Mouse (Mus musculus) cortical plate, adult 2 months (tissue): ENCODE results near the gene Olfr128. TPM values are rescaled to one million over a fixed set of nuclear protein-coding genes. Genes with fewer than 3 reads are reported as not detected.
"Not testable (repeated sequence)": the region's sequence is repeated elsewhere in the genome, so short reads cannot be mapped to it uniquely, and the experiment has no call there.

Source experiments
- H3K27ac ChIP-seq: fragments of 200-500 bp; 2 replicates; pipeline ENCODE4 v1.5.1; 2012; ENCODE audit warnings: low read length, control low read depth, inconsistent platforms; ENCODE audit not compliant: insufficient read depth
- H3K4me1 ChIP-seq: fragments of 200-500 bp; 2 replicates; pipeline ENCODE4 v1.6.1; 2011; ENCODE audit warnings: low read length; ENCODE audit not compliant: control insufficient read depth, insufficient read depth
- H3K4me3 ChIP-seq: fragments of 200-500 bp; 2 replicates; pipeline ENCODE4 v1.5.1; 2011; ENCODE audit warnings: mild to moderate bottlenecking, low read length, control low read depth; ENCODE audit not compliant: insufficient read depth
- CTCF ChIP-seq: fragments of 200-500 bp; IDR thresholded peaks from 2 replicates; pipeline ENCODE4 v1.5.1; 2011; ENCODE audit warnings: mild to moderate bottlenecking, control low read depth, low read length; ENCODE audit not compliant: insufficient read depth; ENCODE audit errors: extremely low read depth
- POLR2A ChIP-seq: fragments of 200-500 bp; IDR thresholded peaks from 2 replicates; pipeline ENCODE4 v1.6.1; 2011; ENCODE audit warnings: mild to moderate bottlenecking, low read length, control low read depth; ENCODE audit not compliant: insufficient read depth; ENCODE audit errors: extremely low read depth
- polyA plus RNA-seq: library from polyadenylated mRNA; depleted of rRNA; stranded (reverse); fragments of >200 nt; gene quantifications from 2 replicates; pipeline ENCODE4 v1.2.3, GENCODE M21; 2012; rRNA removed

The Olfr128 gene
- polyA plus RNA-seq = not detected in 2 replicates

- no peaks in the 10 kb centered on the region for H3K4me1 ChIP-seq
- TF ChIP-seq CTCF (no peak), POLR2A (no peak)
These were observed at the start of gene Olfr128 for GRCm38 (mm10) chr17:37920248-37920647. TSS of gene Olfr128 (plus strand) at chr17:37920548.

GRCm38 (mm10) chr17:37873830-37874229 is 46.5 kb upstream of the Olfr128 start:
- H3K27ac ChIP-seq = no peak overlapping the region
- H3K4me1 ChIP-seq = no peaks in the 10 kb centered on the region
- TF ChIP-seq CTCF (no peak), POLR2A (no peak)
- no peak overlapping the region for H3K4me3 ChIP-seq

More at GRCm38 (mm10) chr17:37920248-37920647, at the start of gene Olfr128:
- Histone ChIP-seq H3K4me3 (no peak within 1 kb of the TSS), H3K27ac (no peak within 1 kb of the TSS)

- Histone ChIP-seq H3K4me3 (no peak within 1 kb of the TSS), H3K27ac (no peak within 1 kb of the TSS), H3K4me1 (no peaks in the 10 kb centered on the region)
- TF ChIP-seq POLR2A (no peak), CTCF (no peak)
These were observed 20.2 kb upstream of the Olfr128 start, which contains the start of gene Olfr127 for GRCm38 (mm10) chr17:37900137-37900536. TSS of gene Olfr127 (plus strand) at chr17:37900437.

GRCm38 (mm10) chr17:37906821-37907220 is 13.5 kb upstream of the Olfr128 start:
- not testable (repeated sequence) for H3K27ac ChIP-seq, H3K4me1 ChIP-seq, H3K4me3 ChIP-seq

GRCm38 (mm10) chr17:37952979-37953378 is 32.6 kb downstream of the Olfr128 start, which contains the start of gene Olfr761:
TSS of gene Olfr761 (minus strand) at chr17:37953079.
- Histone ChIP-seq H3K27ac (no peak within 1 kb of the TSS), H3K4me3 (no peak within 1 kb of the TSS), H3K4me1 (no peaks in the 10 kb centered on the region)
- TF ChIP-seq CTCF (no peak), POLR2A (no peak)

- no peak overlapping the region for H3K27ac ChIP-seq
- no peaks in the 10 kb centered on the region for H3K4me1 ChIP-seq
- H3K4me3 ChIP-seq = no peak overlapping the region
- TF ChIP-seq POLR2A (no peak), CTCF (no peak)
These were observed 53.2 kb downstream of the Olfr128 start for GRCm38 (mm10) chr17:37973591-37973990.

Other genes starting within 250 kb of the Olfr128 start
- not detected in 2 replicates for gene Olfr119, start 224.0 kb upstream of the Olfr128 start, polyA plus RNA-seq
- gene Olfr120, start 198.7 kb upstream of the Olfr128 start, polyA plus RNA-seq = not detected in 2 replicates
- gene Olfr121, start 171.7 kb upstream of the Olfr128 start, polyA plus RNA-seq = not detected in 2 replicates
- not detected in 2 replicates for gene Olfr122, start 151.9 kb upstream of the Olfr128 start, polyA plus RNA-seq
- not detected in 2 replicates for gene Olfr123, start 127.0 kb upstream of the Olfr128 start, polyA plus RNA-seq
- gene Olfr124, start 120.7 kb upstream of the Olfr128 start, polyA plus RNA-seq = not detected in 2 replicates
- gene Olfr125, start 87.6 kb upstream of the Olfr128 start, polyA plus RNA-seq = not detected in 2 replicates
- not detected in 2 replicates for gene Olfr126, start 73.1 kb upstream of the Olfr128 start, polyA plus RNA-seq
- not detected in 2 replicates for gene Olfr127, start 20.1 kb upstream of the Olfr128 start, polyA plus RNA-seq
- not detected in 2 replicates for gene Olfr761, start 32.5 kb downstream of the Olfr128 start, polyA plus RNA-seq
- gene Olfr129, start 139.5 kb downstream of the Olfr128 start, polyA plus RNA-seq = not detected in 2 replicates
- gene Olfr130, start 143.4 kb downstream of the Olfr128 start, polyA plus RNA-seq = not detected in 2 replicates
- gene Olfr131, start 168.1 kb downstream of the Olfr128 start, polyA plus RNA-seq = not detected in 2 replicates
- not detected in 2 replicates for gene Olfr132, start 214.0 kb downstream of the Olfr128 start, polyA plus RNA-seq
- not detected in 2 replicates for gene Olfr133, start 224.7 kb downstream of the Olfr128 start, polyA plus RNA-seq